Mouse (Mus musculus) B cell, adult 62 days (primary cell): ENCODE measurements around the gene Mrgprb2. TPM values are rescaled to one million over a fixed set of nuclear protein-coding genes. Genes with fewer than 3 reads are reported as not detected.

ENCODE experiments used
- total RNA-seq: library from RNA; stranded (reverse); gene quantifications from 4 replicates; pipeline ENCODE4 v1.2.4, GENCODE M21; 2023

Mrgprb2 gene
- not detected in 4 replicates for total RNA-seq

DNA sequence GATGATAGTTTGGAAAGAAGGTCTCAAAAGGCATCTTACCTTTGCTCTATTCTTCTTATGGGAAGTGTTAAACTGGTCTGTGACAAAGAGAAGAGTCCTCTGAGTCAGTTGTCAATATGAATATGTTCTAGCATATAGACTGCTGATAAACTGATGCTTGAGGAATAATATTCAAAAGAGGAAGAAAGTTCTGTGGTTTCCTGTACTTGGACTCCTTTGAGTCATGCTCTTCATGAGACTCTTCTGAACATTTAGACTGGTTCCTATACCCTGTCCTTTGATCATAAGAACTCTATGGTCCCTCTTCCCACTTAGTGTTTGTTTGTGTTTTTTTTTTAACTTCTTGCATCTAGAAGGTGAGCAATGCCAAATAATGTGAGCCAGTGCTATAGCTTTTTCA, at the start of gene Mrgprb2:
Gene Mrgprb2, minus strand, starts transcription at position 101 of the 400 bp plus-strand sequence.

Other genes with a start within 250 kb of the Mrgprb2 start
- not detected in 4 replicates for gene Mrgprb8, start 169.6 kb downstream of the Mrgprb2 start, total RNA-seq
- gene Mrgprb1, start 101.7 kb downstream of the Mrgprb2 start, total RNA-seq: not detected in 4 replicates
- not detected in 4 replicates for gene Mrgprx2, start 58.8 kb downstream of the Mrgprb2 start, total RNA-seq
- not detected in 4 replicates for gene Mrgprb3, start 85.7 kb upstream of the Mrgprb2 start, total RNA-seq
- gene Zdhhc13, start 230.9 kb upstream of the Mrgprb2 start, total RNA-seq: 40.2 to 50.9 TPM (median 44.7 TPM) in 4 replicates